In genomic region chr8:70527111-70527511, GRCm38 (mm10) we compare ENCODE assay signal across 8 mouse cellular contexts. TPM values are rescaled to one million over a fixed set of nuclear protein-coding genes. Genes with fewer than 3 reads are reported as not detected.
DNase-seq lines count a peak whose midpoint lies in the region; ATAC-seq and TF ChIP-seq lines count a peak whose summit lies in the region.

No protein-coding gene starts in this region.

- 2% methylated on average over 8 of the region's 8 CpGs for WGBS in heart, embryonic 12.5 days
- under 1% methylated on average over 8 of the region's 8 CpGs for WGBS in forebrain, embryonic 16.5 days
- WGBS in liver, embryonic 16.5 days (ENCODE audit: insufficient replicate concordance): under 1% methylated on average over 8 of the region's 8 CpGs

- TF ChIP-seq POLR2A in ES-Bruce4 (IDR thresholded peaks at IDR 0.05; ENCODE audit: insufficient read depth, low read length): no peak

- TF ChIP-seq EP300 in ES-Bruce4 (IDR thresholded peaks at IDR 0.05; ENCODE audit: insufficient read depth, low read depth, low read length): no peak

- no peaks in the 10 kb centered on the region for H3K27me3 ChIP-seq in heart, embryonic 12.5 days (replicated peaks)
- H3K27me3 ChIP-seq in ES-Bruce4 (ENCODE audit: control insufficient read depth, insufficient read depth, low read length, poor library complexity, severe bottlenecking): no peaks in the 10 kb centered on the region
- no peaks in the 10 kb centered on the region for H3K27me3 ChIP-seq in forebrain, embryonic 16.5 days (replicated peaks; ENCODE audit: control insufficient read depth, insufficient read depth, low read length)
- no peaks in the 10 kb centered on the region for H3K27me3 ChIP-seq in liver, embryonic 16.5 days (ENCODE audit: control insufficient read depth, insufficient read depth, low read depth, low read length)

- TF ChIP-seq CTCF in ES-Bruce4 (IDR thresholded peaks at IDR 0.05; ENCODE audit: low read depth, low read length): no peak

- peak overlapping the region; percentile 80 for H3K4me3 ChIP-seq in heart, embryonic 12.5 days
- H3K4me3 ChIP-seq in ES-Bruce4 (ENCODE audit: low read depth, low read length): peak overlapping the region; percentile 77
- H3K4me3 ChIP-seq in forebrain, embryonic 16.5 days (replicated peaks; ENCODE audit: low read length): peak overlapping the region; percentile 77
- H3K4me3 ChIP-seq in liver, embryonic 16.5 days (ENCODE audit: low read depth, low read length): peak overlapping the region; percentile 87

- peak overlapping the region; percentile 74 for H3K4me2 ChIP-seq in heart, embryonic 12.5 days
- H3K4me2 ChIP-seq in forebrain, embryonic 16.5 days (ENCODE audit: low read length): peak overlapping the region; percentile 89
- H3K4me2 ChIP-seq in liver, embryonic 16.5 days (ENCODE audit: low read depth, low read length): peak overlapping the region; percentile 63

- H3K9me3 ChIP-seq in heart, embryonic 12.5 days (replicated peaks): no peaks in the 10 kb centered on the region
- H3K9me3 ChIP-seq in ES-Bruce4 (replicated peaks; ENCODE audit: control insufficient read depth, insufficient read depth, low read length, poor library complexity, severe bottlenecking): no peaks in the 10 kb centered on the region
- no peaks in the 10 kb centered on the region for H3K9me3 ChIP-seq in forebrain, embryonic 16.5 days (ENCODE audit: control insufficient read depth, low read length)
- H3K9me3 ChIP-seq in liver, embryonic 16.5 days (replicated peaks; ENCODE audit: control insufficient read depth, low read length): no peaks in the 10 kb centered on the region

- no peak for ATAC-seq in heart, embryonic 12.5 days (ENCODE audit: insufficient number of reproducible peaks, low FRiP score)
- ATAC-seq in forebrain, embryonic 16.5 days: 0 out of 2 replicates have a peak, but pooled peaks have one; percentile 9
- peak; percentile 25; the same call in 1 of the 2 replicates for ATAC-seq in liver, embryonic 16.5 days (ENCODE audit: low read depth)
- no peak for ATAC-seq in CD4-positive, CD25-positive, alpha-beta regulatory T cell, adult 4 months
- no peak for ATAC-seq in cerebellum, adult (ENCODE audit: insufficient number of reproducible peaks, low FRiP score, low TSS enrichment)

- peak overlapping the region; percentile 84; the same call in 1 of the 2 replicates for H3K27ac ChIP-seq in heart, embryonic 12.5 days (ENCODE audit: poor library complexity, severe bottlenecking)
- H3K27ac ChIP-seq in ES-Bruce4 (ENCODE audit: insufficient read depth, low read length): 0 out of 2 replicates have a peak overlapping the region, but pooled peaks have one; percentile 36
- H3K27ac ChIP-seq in forebrain, embryonic 16.5 days (ENCODE audit: low read length): peak overlapping the region; percentile 54
- peak overlapping the region; percentile 92 for H3K27ac ChIP-seq in liver, embryonic 16.5 days (ENCODE audit: low read length)

- peaks cover 28% of the 10 kb centered on the region for H3K4me1 ChIP-seq in heart, embryonic 12.5 days (replicated peaks)
- H3K4me1 ChIP-seq in ES-Bruce4 (ENCODE audit: control insufficient read depth, insufficient read depth, low read length): peaks cover 3% of the 10 kb centered on the region
- H3K4me1 ChIP-seq in forebrain, embryonic 16.5 days (replicated peaks; ENCODE audit: control insufficient read depth, insufficient read depth, low read length): peaks cover 40% of the 10 kb centered on the region
- H3K4me1 ChIP-seq in liver, embryonic 16.5 days (ENCODE audit: control insufficient read depth, low read depth, low read length): peaks cover 42% of the 10 kb centered on the region

- DNase-seq in heart, postnatal 14 days: no peak
- DNase-seq in gastrocnemius, postnatal 14 days: no peak

- H3K9ac ChIP-seq in heart, embryonic 12.5 days: peak overlapping the region; percentile 95
- H3K9ac ChIP-seq in ES-Bruce4 (ENCODE audit: low read depth, poor library complexity, severe bottlenecking): peak overlapping the region; percentile 94
- H3K9ac ChIP-seq in forebrain, embryonic 16.5 days (replicated peaks; ENCODE audit: low read depth, low read length): peak overlapping the region; percentile 94
- H3K9ac ChIP-seq in liver, embryonic 16.5 days (ENCODE audit: low read depth, low read length): peak overlapping the region; percentile 98

- intact Hi-C loops in heart, postnatal 14 days (cut with DNase I): loop anchor here (5.0 kb wide), 1 partner anchor 60 kb away; no protein-coding TSS in a partner anchor
- intact Hi-C loops in gastrocnemius, postnatal 14 days (cut with DNase I; ENCODE audit: low total_unique reads): no loop called here

- peaks cover 25% of the 10 kb centered on the region for H3K36me3 ChIP-seq in heart, embryonic 12.5 days
- peaks cover 17% of the 10 kb centered on the region for H3K36me3 ChIP-seq in ES-Bruce4 (ENCODE audit: control insufficient read depth, insufficient read depth, low read length, poor library complexity, severe bottlenecking)
- H3K36me3 ChIP-seq in forebrain, embryonic 16.5 days (ENCODE audit: control insufficient read depth, insufficient read depth): peaks cover 2% of the 10 kb centered on the region
- peaks cover 20% of the 10 kb centered on the region for H3K36me3 ChIP-seq in liver, embryonic 16.5 days (ENCODE audit: control insufficient read depth, insufficient read depth)

RNA-seq across cellular contexts. Expression of gene Fkbp8, which starts 0.4 kb away (rescaled TPM):
- polyA plus RNA-seq in heart, embryonic 12.5 days (2016; fragmentation: Nextera tagmentation; extraction: Ambion mirVana): 227 and 231 TPM in 2 replicates
- 100 to 1,000 TPM; 150 to 163 TPM for total RNA-seq in heart, postnatal 14 days (2021)
- 80.5 and 87.3 TPM in 2 replicates for polyA plus RNA-seq in ES-Bruce4 (2011; ENCODE audit: insufficient read depth, insufficient read length, low read depth, missing spikeins)
- 402 and 462 TPM in 2 replicates for polyA plus RNA-seq in forebrain, embryonic 16.5 days (2015; fragmentation: Nextera tagmentation; extraction: Ambion mirVana)
- 155 and 158 TPM in 2 replicates for polyA plus RNA-seq in liver, embryonic 16.5 days (2015; fragmentation: Nextera tagmentation; extraction: Ambion mirVana)
- polyA plus RNA-seq in CD4-positive, CD25-positive, alpha-beta regulatory T cell, adult 4 months (2017; shearing (Covaris generic)): 100 to 1,000 TPM; 117 to 159 TPM
- 100 to 1,000 TPM; 116 to 117 TPM for total RNA-seq in gastrocnemius, postnatal 14 days (2021)

RNA-seq across cellular contexts. Expression of gene Kxd1, which starts 0.6 kb away (rescaled TPM):
- polyA plus RNA-seq in heart, embryonic 12.5 days (2016; fragmentation: Nextera tagmentation; extraction: Ambion mirVana): 64.2 and 65.7 TPM in 2 replicates
- total RNA-seq in heart, postnatal 14 days (2021): 10 to 100 TPM; 75.3 to 76.6 TPM
- polyA plus RNA-seq in ES-Bruce4 (2011; ENCODE audit: insufficient read depth, insufficient read length, low read depth, missing spikeins): 57.4 and 63.5 TPM in 2 replicates
- polyA plus RNA-seq in forebrain, embryonic 16.5 days (2015; fragmentation: Nextera tagmentation; extraction: Ambion mirVana): 45.5 and 45.9 TPM in 2 replicates
- polyA plus RNA-seq in liver, embryonic 16.5 days (2015; fragmentation: Nextera tagmentation; extraction: Ambion mirVana): 27.6 and 29.0 TPM in 2 replicates
- 100 to 1,000 TPM; 146 to 173 TPM for polyA plus RNA-seq in CD4-positive, CD25-positive, alpha-beta regulatory T cell, adult 4 months (2017; shearing (Covaris generic))
- 10 to 100 TPM; 64.9 to 73.0 TPM for total RNA-seq in gastrocnemius, postnatal 14 days (2021)

RNA-seq across cellular contexts. Expression of gene Ell, which starts 12.1 kb away (rescaled TPM):
- 13.5 and 14.7 TPM in 2 replicates for polyA plus RNA-seq in heart, embryonic 12.5 days (2016; fragmentation: Nextera tagmentation; extraction: Ambion mirVana)
- total RNA-seq in heart, postnatal 14 days (2021): 10 to 100 TPM; 15.5 to 16.5 TPM
- polyA plus RNA-seq in ES-Bruce4 (2011; ENCODE audit: insufficient read depth, insufficient read length, low read depth, missing spikeins): 12.4 and 13.2 TPM in 2 replicates
- polyA plus RNA-seq in forebrain, embryonic 16.5 days (2015; fragmentation: Nextera tagmentation; extraction: Ambion mirVana): 17.1 and 18.9 TPM in 2 replicates
- 12.9 and 16.8 TPM in 2 replicates for polyA plus RNA-seq in liver, embryonic 16.5 days (2015; fragmentation: Nextera tagmentation; extraction: Ambion mirVana)
- polyA plus RNA-seq in CD4-positive, CD25-positive, alpha-beta regulatory T cell, adult 4 months (2017; shearing (Covaris generic)): 10 to 100 TPM; 41.4 to 50.4 TPM
- total RNA-seq in gastrocnemius, postnatal 14 days (2021): 10 to 100 TPM in 1 of 2 experiments, 1 to 10 TPM in 1; 9.0 to 10.3 TPM

RNA-seq across cellular contexts. Expression of gene Uba52, which starts 16.5 kb away (rescaled TPM):
- 779 and 792 TPM in 2 replicates for polyA plus RNA-seq in heart, embryonic 12.5 days (2016; fragmentation: Nextera tagmentation; extraction: Ambion mirVana)
- 1,000 to 10,000 TPM; 1,458 to 1,541 TPM for total RNA-seq in heart, postnatal 14 days (2021)
- 1,157 and 1,272 TPM in 2 replicates for polyA plus RNA-seq in ES-Bruce4 (2011; ENCODE audit: insufficient read depth, insufficient read length, low read depth, missing spikeins)
- 660 and 697 TPM in 2 replicates for polyA plus RNA-seq in forebrain, embryonic 16.5 days (2015; fragmentation: Nextera tagmentation; extraction: Ambion mirVana)
- 490 and 558 TPM in 2 replicates for polyA plus RNA-seq in liver, embryonic 16.5 days (2015; fragmentation: Nextera tagmentation; extraction: Ambion mirVana)
- 1,000 to 10,000 TPM; 3,148 to 3,732 TPM for polyA plus RNA-seq in CD4-positive, CD25-positive, alpha-beta regulatory T cell, adult 4 months (2017; shearing (Covaris generic))
- total RNA-seq in gastrocnemius, postnatal 14 days (2021): 1,000 to 10,000 TPM; 1,030 to 1,066 TPM

RNA-seq across cellular contexts. Expression of gene Rex1bd, which starts 20.6 kb away (rescaled TPM):
- polyA plus RNA-seq in heart, embryonic 12.5 days (2016; fragmentation: Nextera tagmentation; extraction: Ambion mirVana): 115 TPM in 2 replicates
- 100 to 1,000 TPM; 105 TPM for total RNA-seq in heart, postnatal 14 days (2021)
- 40.0 and 43.7 TPM in 2 replicates for polyA plus RNA-seq in ES-Bruce4 (2011; ENCODE audit: insufficient read depth, insufficient read length, low read depth, missing spikeins)
- 149 and 157 TPM in 2 replicates for polyA plus RNA-seq in forebrain, embryonic 16.5 days (2015; fragmentation: Nextera tagmentation; extraction: Ambion mirVana)
- 53.7 and 55.6 TPM in 2 replicates for polyA plus RNA-seq in liver, embryonic 16.5 days (2015; fragmentation: Nextera tagmentation; extraction: Ambion mirVana)
- 10 to 100 TPM; 82.2 to 83.2 TPM for polyA plus RNA-seq in CD4-positive, CD25-positive, alpha-beta regulatory T cell, adult 4 months (2017; shearing (Covaris generic))
- 100 to 1,000 TPM; 118 to 122 TPM for total RNA-seq in gastrocnemius, postnatal 14 days (2021)

Comparison
In these comparisons a context has a peak if more than half of its experiments do, and no peak if none do; other contexts are left out.
1. ATAC-seq: peak in forebrain, embryonic 16.5 days (single experiment) and liver, embryonic 16.5 days (single experiment); none in heart, embryonic 12.5 days (single experiment), CD4-positive, CD25-positive, alpha-beta regulatory T cell, adult 4 months (single experiment) and cerebellum, adult (single experiment).
2. H3K27ac ChIP-seq: peak in every context shown above with its lines; median percentile 92 in liver, embryonic 16.5 days; 84 in heart, embryonic 12.5 days; 54 in forebrain, embryonic 16.5 days; 36 in ES-Bruce4.
3. Peak in every context shown above with its lines, with median percentiles within 50 percentile points of each other: H3K4me2 ChIP-seq, H3K4me3 ChIP-seq and H3K9ac ChIP-seq.